In the genomic region with DNA sequence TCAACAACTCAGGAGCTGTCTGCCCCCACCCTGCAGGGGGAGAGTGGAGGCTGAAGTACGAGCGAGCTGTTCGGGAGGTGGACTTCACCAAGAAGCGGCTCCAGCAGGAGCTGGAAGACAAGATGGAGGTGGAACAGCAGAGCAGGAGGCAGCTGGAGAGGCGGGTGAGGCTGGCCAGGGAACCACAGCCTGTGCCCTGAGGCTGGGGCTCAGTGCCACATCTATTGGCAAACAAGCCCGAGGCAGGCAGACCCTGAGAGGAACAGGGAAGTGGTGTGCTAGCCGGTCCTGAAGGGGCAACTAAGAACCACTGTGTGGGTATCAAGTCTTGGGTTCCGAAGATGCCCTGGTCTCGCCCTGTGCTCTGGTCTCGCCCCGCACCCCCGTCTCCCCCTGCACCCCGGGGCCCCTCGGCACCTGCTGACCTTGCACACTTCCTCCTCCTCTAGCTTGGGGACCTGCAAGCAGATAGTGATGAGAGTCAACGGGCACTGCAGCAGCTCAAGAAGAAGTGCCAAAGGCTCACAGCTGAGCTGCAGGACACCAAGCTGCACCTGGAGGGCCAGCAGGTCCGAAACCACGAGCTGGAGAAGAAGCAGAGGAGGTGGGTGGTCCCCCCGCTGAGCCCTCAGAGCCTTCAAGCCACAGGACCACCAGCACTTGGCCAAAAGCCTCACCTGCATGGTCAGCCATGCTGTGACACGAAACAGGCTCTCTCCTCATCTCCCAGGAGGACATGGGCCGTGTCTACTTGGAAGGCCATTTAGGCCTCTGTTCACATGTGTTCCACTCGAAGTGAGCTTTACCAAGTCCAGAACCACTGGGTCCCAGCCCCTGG, we compare ENCODE assay signal across 30 mouse cellular contexts. TPM values are rescaled to one million over a fixed set of nuclear protein-coding genes. Genes with fewer than 3 reads are reported as not detected.
DNase-seq lines count a peak whose midpoint lies in the region; ATAC-seq and TF ChIP-seq lines count a peak whose summit lies in the region.
"Had no signal": no experiment of that assay in that cellular context is flagged by ENCODE, and none has a peak within 500 bp of the region (broad histone marks: within the 10 kb centered on the region; RNA-seq: fewer than 3 reads in every experiment).

No protein-coding gene starts in this region.

- no peak for DNase-seq in forebrain, postnatal 0 days
- DNase-seq in kidney, adult 18-20 months: peak; percentile 28
- DNase-seq in A20 (ENCODE audit: low read depth, low spot score) (peak; percentile 91), adipocyte (ENCODE audit: low spot score) (no peak)
- DNase-seq in thymus, postnatal 10 days (ENCODE audit: low spot score in 2 of 2): no peak
- DNase-seq: adrenal gland, postnatal 25 days; cerebellum, adult 18-20 months; cerebellum, postnatal 36 days; heart, adult 2 months; heart, postnatal 4 days; kidney, adult 8-10 months; kidney, postnatal 14 days; layer of hippocampus, adult 9-11 months; lung, embryonic 14.5 days; lung, postnatal 14 days; right cerebral cortex, postnatal 14 days had no signal

- H3K4me3 ChIP-seq in forebrain, embryonic 12.5 days (replicated peaks): no peak overlapping the region
- H3K4me3 ChIP-seq in forebrain, postnatal 0 days (ENCODE audit: low read depth, low read length): no peak overlapping the region
- no peak overlapping the region for H3K4me3 ChIP-seq in kidney, embryonic 14.5 days (ENCODE audit: low read length)
- no peak overlapping the region for H3K4me3 ChIP-seq in myocyte
- H3K4me3 ChIP-seq: heart, adult 2 months; heart, embryonic 12.5 days; liver, embryonic 15.5 days had no signal

- TF ChIP-seq CTCF in forebrain, postnatal 0 days (IDR thresholded peaks at IDR 0.05; ENCODE audit: low read depth): no peak

- H3ac ChIP-seq in myocyte (ENCODE audit: control insufficient read depth, insufficient read length): no peak overlapping the region

- no peak for ATAC-seq in forebrain, embryonic 12.5 days (ENCODE audit: low FRiP score)
- no peak for ATAC-seq in forebrain, postnatal 0 days
- ATAC-seq in kidney, embryonic 14.5 days (ENCODE audit: low FRiP score, low TSS enrichment): no peak
- ATAC-seq: CD4-positive, CD25-positive, alpha-beta regulatory T cell, adult 4 months had no signal

- H3K27ac ChIP-seq in forebrain, embryonic 12.5 days: 0 out of 2 replicates have a peak overlapping the region, but pooled peaks have one; percentile 8
- H3K27ac ChIP-seq in forebrain, postnatal 0 days (ENCODE audit: low read depth, low read length): no peak overlapping the region
- no peak overlapping the region for H3K27ac ChIP-seq in kidney, embryonic 14.5 days (ENCODE audit: low read depth, low read length)
- H3K27ac ChIP-seq: heart, adult 2 months; liver, embryonic 15.5 days had no signal

- TF ChIP-seq POLR2A in myocyte (IDR thresholded peaks at IDR 0.05; ENCODE audit: insufficient read length, low read depth): no peak

- peaks cover 74% of the 10 kb centered on the region for H3K36me3 ChIP-seq in forebrain, embryonic 12.5 days (replicated peaks)
- H3K36me3 ChIP-seq in forebrain, postnatal 0 days (ENCODE audit: insufficient read depth): peaks cover 76% of the 10 kb centered on the region
- peaks cover 45% of the 10 kb centered on the region for H3K36me3 ChIP-seq in kidney, embryonic 14.5 days (ENCODE audit: control insufficient read depth, insufficient read depth, low read length)
- peaks cover 37% of the 10 kb centered on the region for H3K36me3 ChIP-seq in myocyte (ENCODE audit: control insufficient read depth, insufficient read depth)

- no peaks in the 10 kb centered on the region for H3K9me3 ChIP-seq in forebrain, embryonic 12.5 days
- no peaks in the 10 kb centered on the region for H3K9me3 ChIP-seq in forebrain, postnatal 0 days (ENCODE audit: low read length)
- no peaks in the 10 kb centered on the region for H3K9me3 ChIP-seq in kidney, embryonic 14.5 days (ENCODE audit: control insufficient read depth, low read length)
- H3K9me3 ChIP-seq: heart, embryonic 12.5 days; liver, embryonic 15.5 days had no signal

- no peak overlapping the region for H3K9ac ChIP-seq in forebrain, embryonic 12.5 days
- no peak overlapping the region for H3K9ac ChIP-seq in forebrain, postnatal 0 days
- H3K9ac ChIP-seq in kidney, embryonic 14.5 days (ENCODE audit: low read depth, low read length): no peak overlapping the region
- H3K9ac ChIP-seq: heart, embryonic 12.5 days; liver, embryonic 15.5 days; lung, embryonic 14.5 days had no signal

- no peaks in the 10 kb centered on the region for H3K79me2 ChIP-seq in myocyte (ENCODE audit: control insufficient read depth, insufficient read depth)

- H3K27me3 ChIP-seq in forebrain, embryonic 12.5 days: peaks cover 41% of the 10 kb centered on the region
- no peaks in the 10 kb centered on the region for H3K27me3 ChIP-seq in forebrain, postnatal 0 days (ENCODE audit: insufficient read depth, low read length)
- H3K27me3 ChIP-seq in kidney, embryonic 14.5 days (ENCODE audit: control insufficient read depth, insufficient read depth, low read length): peaks cover 9% of the 10 kb centered on the region; the same call in 1 of the 2 replicates
- H3K27me3 ChIP-seq in myocyte (ENCODE audit: control insufficient read depth, insufficient read depth, insufficient read length): no peaks in the 10 kb centered on the region
- H3K27me3 ChIP-seq: heart, embryonic 12.5 days; liver, embryonic 15.5 days had no signal

- H3K4me1 ChIP-seq in forebrain, embryonic 12.5 days: peaks cover 21% of the 10 kb centered on the region
- H3K4me1 ChIP-seq in forebrain, postnatal 0 days (ENCODE audit: insufficient read depth): no peaks in the 10 kb centered on the region
- 0 out of 2 replicates have a peak, but pooled peaks cover 3% of the 10 kb centered on the region for H3K4me1 ChIP-seq in kidney, embryonic 14.5 days (ENCODE audit: control insufficient read depth, insufficient read depth, low read length)
- H3K4me1 ChIP-seq: liver, embryonic 15.5 days had no signal

- WGBS in forebrain, embryonic 12.5 days: 91% methylated on average over 21 of the region's 21 CpGs
- WGBS in forebrain, postnatal 0 days: 89% methylated on average over 21 of the region's 21 CpGs
- WGBS in kidney, embryonic 14.5 days: 91% methylated on average over 21 of the region's 21 CpGs

- no peak overlapping the region for H3K4me2 ChIP-seq in forebrain, embryonic 12.5 days
- H3K4me2 ChIP-seq in forebrain, postnatal 0 days (ENCODE audit: low read depth): no peak overlapping the region
- no peak overlapping the region for H3K4me2 ChIP-seq in kidney, embryonic 14.5 days (replicated peaks; ENCODE audit: low read depth, low read length)
- no peak overlapping the region for H3K4me2 ChIP-seq in myocyte (ENCODE audit: low read depth)
- H3K4me2 ChIP-seq: heart, embryonic 12.5 days; liver, embryonic 15.5 days; lung, embryonic 14.5 days had no signal

TF ChIP-seq in myocyte, 11 proteins besides CTCF, POLR2A, EP300 and RAD21:
- peak; percentile 27 for TF ChIP-seq POLR2AphosphoS2 (IDR thresholded peaks at IDR 0.05; ENCODE audit: insufficient read length, low read depth)
- TF ChIP-seq E2F4 (IDR thresholded peaks at IDR 0.05; ENCODE audit: insufficient read depth): no peak

RNA-seq across cellular contexts. Expression of a gene that starts 50.6 kb away (rescaled TPM):
- polyA plus RNA-seq in forebrain, embryonic 12.5 days (2016; fragmentation: Nextera tagmentation; extraction: Ambion mirVana): 14.5 and 16.5 TPM in 2 replicates
- total RNA-seq in forebrain, postnatal 0 days (2014; rRNA removed): 3.8 and 6.8 TPM in 2 replicates
- polyA plus RNA-seq in forebrain, postnatal 0 days (2015; fragmentation: Nextera tagmentation; extraction: Ambion mirVana): 3.7 and 4.2 TPM in 2 replicates
- polyA plus RNA-seq in kidney, embryonic 14.5 days (2014; fragmentation: Nextera tagmentation; extraction: Ambion mirVana): 3.2 and 6.2 TPM in 2 replicates
- polyA plus RNA-seq in myocyte (2012; fragmentation: generic; extraction: Trizol): not detected
- total RNA-seq: gastrocnemius, adult 8-10 months had no signal

RNA-seq across cellular contexts. Expression of a gene that starts 55.7 kb away (rescaled TPM):
- 2.1 and 2.9 TPM in 2 replicates for polyA plus RNA-seq in forebrain, embryonic 12.5 days (2016; fragmentation: Nextera tagmentation; extraction: Ambion mirVana)
- not detected in 2 replicates for total RNA-seq in forebrain, postnatal 0 days (2014; rRNA removed)
- 0.29 TPM in 1 of 2 replicates, not detected in the other for polyA plus RNA-seq in forebrain, postnatal 0 days (2015; fragmentation: Nextera tagmentation; extraction: Ambion mirVana)
- 0.92 and 1.4 TPM in 2 replicates for polyA plus RNA-seq in kidney, embryonic 14.5 days (2014; fragmentation: Nextera tagmentation; extraction: Ambion mirVana)
- 0.07 TPM for polyA plus RNA-seq in myocyte (2012; fragmentation: generic; extraction: Trizol)
- total RNA-seq: adrenal gland, adult 18-20 months; adrenal gland, postnatal 25 days; gastrocnemius, adult 8-10 months; gastrocnemius, postnatal 4 days; heart, adult 2 months; heart, postnatal 4 days; left cerebral cortex, postnatal 10 days; liver, adult 2 months had no signal
- polyA plus RNA-seq: heart, adult 2 months; liver, adult 2 months; small intestine, adult 2 months; testis, adult 2 months; urinary bladder, adult 2 months had no signal

Comparison
In these comparisons a context has a peak if more than half of its experiments do, and no peak if none do; other contexts are left out.
1. DNase-seq: peak in kidney, adult 18-20 months (single experiment) and A20 (single experiment); none in forebrain, postnatal 0 days (single experiment), thymus, postnatal 10 days (0 of 2) and adipocyte (single experiment).